Mouse (Mus musculus): ENCODE measurements around the gene Diablo. TPM values are rescaled to one million over a fixed set of nuclear protein-coding genes. Genes with fewer than 3 reads are reported as not detected.

Diablo gene
- 128 and 137 TPM in 2 replicates for polyA plus RNA-seq (2015; fragmentation: Nextera tagmentation; extraction: Ambion mirVana)

- Histone ChIP-seq H3K4me3 (peak within 1 kb of the TSS; percentile 88), H3K9ac (peak within 1 kb of the TSS; percentile 79), H3K36me3 (peaks cover 30% of the 10 kb centered on the region), H3K27me3 (no peaks in the 10 kb centered on the region), H3K27ac (replicated peaks) (peak within 1 kb of the TSS; percentile 75), H3K4me1 (replicated peaks) (peaks cover 36% of the 10 kb centered on the region), H3K4me2 (peak within 1 kb of the TSS; percentile 92), H3K9me3 (no peaks in the 10 kb centered on the region)
- ATAC-seq (ENCODE audit: low read depth), result peak; percentile 97
- under 1% methylated on average over 82 of the region's 82 CpGs for WGBS
These were observed at the start of gene Diablo for GRCm38 (mm10) chr5:123523692-123524392. Gene Diablo, minus strand, starts transcription at chr5:123524176.

- 65% methylated on average over 8 of the region's 8 CpGs for WGBS
- no peak overlapping the region for H3K27ac ChIP-seq (replicated peaks)
- no peak overlapping the region for H3K9ac ChIP-seq
- peak overlapping the region; percentile 94 for H3K4me3 ChIP-seq
- peaks cover 36% of the 10 kb centered on the region for H3K36me3 ChIP-seq
- peaks cover 15% of the 10 kb centered on the region for H3K4me1 ChIP-seq (replicated peaks)
- peak; percentile 49 for ATAC-seq (ENCODE audit: low read depth)
- peak overlapping the region; percentile 82 for H3K4me2 ChIP-seq
- H3K27me3 ChIP-seq, result no peaks in the 10 kb centered on the region
- H3K9me3 ChIP-seq, result no peaks in the 10 kb centered on the region
These were observed 49.4 kb upstream of the Diablo start for GRCm38 (mm10) chr5:123573362-123573761.

- peak within 1 kb of the TSS; percentile 84 for H3K27ac ChIP-seq (replicated peaks)
- peak within 1 kb of the TSS; percentile 94 for H3K4me3 ChIP-seq
- H3K4me1 ChIP-seq (replicated peaks), result peaks cover 15% of the 10 kb centered on the region
- no peaks in the 10 kb centered on the region for H3K9me3 ChIP-seq
- H3K36me3 ChIP-seq, result peaks cover 32% of the 10 kb centered on the region
- WGBS, result under 1% methylated on average over 54 of the region's 54 CpGs
- peak within 1 kb of the TSS; percentile 87 for H3K9ac ChIP-seq
- H3K4me2 ChIP-seq, result peak within 1 kb of the TSS; percentile 82
- no peaks in the 10 kb centered on the region for H3K27me3 ChIP-seq
- peak; percentile 93 for ATAC-seq (ENCODE audit: low read depth)
These were observed 48.6 kb upstream of the Diablo start, which contains the start of gene Vps33a for GRCm38 (mm10) chr5:123572357-123573186. Gene Vps33a, minus strand, starts transcription at chr5:123573038.

GRCm38 (mm10) chr5:123561128-123561527 lies 37.2 kb upstream of the Diablo start:
- Histone ChIP-seq H3K9me3 (no peaks in the 10 kb centered on the region), H3K4me1 (replicated peaks) (no peaks in the 10 kb centered on the region), H3K9ac (no peak overlapping the region), H3K4me2 (no peak overlapping the region), H3K36me3 (peaks cover 94% of the 10 kb centered on the region), H3K27ac (replicated peaks) (no peak overlapping the region), H3K27me3 (no peaks in the 10 kb centered on the region), H3K4me3 (no peak overlapping the region)
- 94% methylated on average over 11 of the region's 11 CpGs for WGBS
- no peak for ATAC-seq (ENCODE audit: low read depth)

GRCm38 (mm10) chr5:123559588-123559987 lies 35.6 kb upstream of the Diablo start:
- ATAC-seq (ENCODE audit: low read depth), result no peak
- no peaks in the 10 kb centered on the region for H3K4me1 ChIP-seq (replicated peaks)
- H3K27ac ChIP-seq (replicated peaks), result no peak overlapping the region
- H3K4me2 ChIP-seq, result no peak overlapping the region
- H3K9me3 ChIP-seq, result no peaks in the 10 kb centered on the region
- peaks cover 90% of the 10 kb centered on the region for H3K36me3 ChIP-seq
- no peak overlapping the region for H3K4me3 ChIP-seq
- 97% methylated on average over 8 of the region's 8 CpGs for WGBS
- no peaks in the 10 kb centered on the region for H3K27me3 ChIP-seq
- no peak overlapping the region for H3K9ac ChIP-seq

- ATAC-seq (ENCODE audit: low read depth), result no peak
- Histone ChIP-seq H3K27ac (replicated peaks) (no peak overlapping the region), H3K9me3 (no peaks in the 10 kb centered on the region), H3K4me1 (replicated peaks) (no peaks in the 10 kb centered on the region), H3K9ac (no peak overlapping the region), H3K4me2 (no peak overlapping the region), H3K27me3 (no peaks in the 10 kb centered on the region), H3K4me3 (no peak overlapping the region), H3K36me3 (peaks cover 66% of the 10 kb centered on the region)
- WGBS, result 84% methylated on average over 2 of the region's 2 CpGs
These were observed 32.5 kb upstream of the Diablo start for GRCm38 (mm10) chr5:123556451-123556850.

GRCm38 (mm10) chr5:123555693-123556092 lies 31.7 kb upstream of the Diablo start:
- ATAC-seq (ENCODE audit: low read depth), result no peak
- Histone ChIP-seq H3K36me3 (peaks cover 59% of the 10 kb centered on the region), H3K4me1 (replicated peaks) (no peaks in the 10 kb centered on the region), H3K9ac (no peak overlapping the region), H3K9me3 (no peaks in the 10 kb centered on the region), H3K27me3 (no peaks in the 10 kb centered on the region), H3K4me3 (no peak overlapping the region), H3K4me2 (no peak overlapping the region), H3K27ac (replicated peaks) (no peak overlapping the region)
- 92% methylated on average over 7 of the region's 7 CpGs for WGBS

GRCm38 (mm10) chr5:123533801-123534200 lies 9.8 kb upstream of the Diablo start:
- Histone ChIP-seq H3K9me3 (no peaks in the 10 kb centered on the region), H3K9ac (no peak overlapping the region), H3K36me3 (peaks cover 87% of the 10 kb centered on the region), H3K27me3 (no peaks in the 10 kb centered on the region), H3K27ac (replicated peaks) (no peak overlapping the region), H3K4me3 (no peak overlapping the region), H3K4me1 (replicated peaks) (no peaks in the 10 kb centered on the region), H3K4me2 (no peak overlapping the region)
- ATAC-seq (ENCODE audit: low read depth), result no peak
- 93% methylated on average over 10 of the region's 10 CpGs for WGBS

GRCm38 (mm10) chr5:123530056-123530455 lies 6.1 kb upstream of the Diablo start:
- ATAC-seq (ENCODE audit: low read depth), result no peak
- Histone ChIP-seq H3K9ac (no peak overlapping the region), H3K4me2 (no peak overlapping the region), H3K4me1 (replicated peaks) (peaks cover 5% of the 10 kb centered on the region; the same call in 1 of the 2 replicates), H3K4me3 (no peak overlapping the region), H3K27me3 (no peaks in the 10 kb centered on the region), H3K36me3 (peaks cover 85% of the 10 kb centered on the region), H3K27ac (replicated peaks) (no peak overlapping the region), H3K9me3 (no peaks in the 10 kb centered on the region)
- WGBS, result 86% methylated on average over 8 of the region's 8 CpGs

- Histone ChIP-seq H3K4me3 (no peak overlapping the region), H3K9ac (no peak overlapping the region), H3K27ac (replicated peaks) (no peak overlapping the region), H3K27me3 (no peaks in the 10 kb centered on the region), H3K4me2 (no peak overlapping the region), H3K4me1 (replicated peaks) (peaks cover 12% of the 10 kb centered on the region), H3K36me3 (peaks cover 71% of the 10 kb centered on the region), H3K9me3 (no peaks in the 10 kb centered on the region)
- no peak for ATAC-seq (ENCODE audit: low read depth)
- 79% methylated on average over 7 of the region's 7 CpGs for whole genome bisulfite sequencing
These were observed 4.7 kb upstream of the Diablo start for GRCm38 (mm10) chr5:123528641-123529040.

GRCm38 (mm10) chr5:123525916-123526495 lies 2.0 kb upstream of the Diablo start:
- no peaks in the 10 kb centered on the region for H3K27me3 ChIP-seq
- no peak overlapping the region for H3K4me3 ChIP-seq
- no peak overlapping the region for H3K27ac ChIP-seq (replicated peaks)
- H3K4me1 ChIP-seq (replicated peaks), result peaks cover 36% of the 10 kb centered on the region
- no peak overlapping the region for H3K9ac ChIP-seq
- no peak overlapping the region for H3K4me2 ChIP-seq
- H3K9me3 ChIP-seq, result no peaks in the 10 kb centered on the region
- 91% methylated on average over 9 of the region's 9 CpGs for WGBS
- ATAC-seq (ENCODE audit: low read depth), result no peak
- H3K36me3 ChIP-seq, result peaks cover 44% of the 10 kb centered on the region

GRCm38 (mm10) chr5:123525281-123525680 lies 1.3 kb upstream of the Diablo start, which contains the start of gene Gm49027:
Gene Gm49027, minus strand, starts transcription at chr5:123525488.
- Histone ChIP-seq H3K9me3 (no peaks in the 10 kb centered on the region), H3K9ac (peak within 1 kb of the TSS; percentile 62), H3K4me3 (peak within 1 kb of the TSS; percentile 88), H3K4me2 (peak within 1 kb of the TSS; percentile 69), H3K4me1 (replicated peaks) (peaks cover 36% of the 10 kb centered on the region), H3K27me3 (no peaks in the 10 kb centered on the region), H3K36me3 (peaks cover 37% of the 10 kb centered on the region), H3K27ac (replicated peaks) (peak within 1 kb of the TSS; percentile 74)
- no peak for ATAC-seq (ENCODE audit: low read depth)
- 81% methylated on average over 7 of the region's 7 CpGs for WGBS

Data from neural tube, embryonic 13.5 days (tissue).